Mouse (Mus musculus) induced T-regulatory cell, adult 2 months (primary cell): ENCODE data around the gene Atp5h.

Experiments used
- DNase-seq: peaks from one replicate; pipeline ENCODE4 v3.0.0-alpha.2; 2012; ENCODE audit warnings: low read depth

Atp5h gene

GRCm38 (mm10) chr11:115437571-115438122 lies 17.9 kb upstream of the Atp5h start:
- no peak for DNase-seq

GRCm38 (mm10) chr11:115435596-115436337 lies 16.0 kb upstream of the Atp5h start:
- DNase-seq, result no peak

GRCm38 (mm10) chr11:115433342-115433741 lies 13.6 kb upstream of the Atp5h start:
- no peak for DNase-seq

- no peak for DNase-seq
Observed at GRCm38 (mm10) chr11:115432814-115433213, 13.1 kb upstream of the Atp5h start.

- no peak for DNase-seq
Observed at GRCm38 (mm10) chr11:115430561-115430960, 10.8 kb upstream of the Atp5h start.

- DNase-seq, result no peak
Observed at GRCm38 (mm10) chr11:115429307-115429706, 9.5 kb upstream of the Atp5h start.

GRCm38 (mm10) chr11:115427482-115428331 lies 7.9 kb upstream of the Atp5h start:
- peak; percentile 87 for DNase-seq

- no peak for DNase-seq
Observed at GRCm38 (mm10) chr11:115425671-115426070, 5.9 kb upstream of the Atp5h start.

GRCm38 (mm10) chr11:115424666-115425065 lies 4.9 kb upstream of the Atp5h start:
- DNase-seq, result no peak

GRCm38 (mm10) chr11:115423091-115423490 lies 3.3 kb upstream of the Atp5h start:
- no peak for DNase-seq

- no peak for DNase-seq
Observed at GRCm38 (mm10) chr11:115421972-115422371, 2.2 kb upstream of the Atp5h start.

- DNase-seq, result no peak
Observed at GRCm38 (mm10) chr11:115421328-115421727, 1.6 kb upstream of the Atp5h start.

- peak; percentile 55 for DNase-seq
Observed at GRCm38 (mm10) chr11:115420336-115421190, 801 bp upstream of the Atp5h start.

GRCm38 (mm10) chr11:115409556-115409955 lies 10.2 kb downstream of the Atp5h start:
- no peak for DNase-seq

- peak; percentile 65 for DNase-seq
Observed at GRCm38 (mm10) chr11:115408266-115408920, 11.4 kb downstream of the Atp5h start.

GRCm38 (mm10) chr11:115406858-115407401 lies 12.8 kb downstream of the Atp5h start:
- DNase-seq, result peak; percentile 87

- no peak for DNase-seq
Observed at GRCm38 (mm10) chr11:115405723-115406122, 14.0 kb downstream of the Atp5h start.

- peak; percentile 92 for DNase-seq
Observed at GRCm38 (mm10) chr11:115403338-115404124, 16.2 kb downstream of the Atp5h start, which contains the start of gene Mrpl58. Gene Mrpl58 (plus strand): TSS chr11:115403752.

GRCm38 (mm10) chr11:115400630-115401391 lies 19.0 kb downstream of the Atp5h start:
- no peak for DNase-seq
